Mouse (Mus musculus): ENCODE measurements around the gene Ovgp1. TPM values are rescaled to one million over a fixed set of nuclear protein-coding genes. Genes with fewer than 3 reads are reported as not detected.

Ovgp1 gene
- 0.96 and 1.3 TPM in 2 replicates for polyA plus RNA-seq (2015; fragmentation: Nextera tagmentation; extraction: Ambion mirVana)

- H3K9ac ChIP-seq: no peak within 1 kb of the TSS
- no peak for ATAC-seq (ENCODE audit: insufficient number of reproducible peaks, low FRiP score, low TSS enrichment, low read depth)
- WGBS: 77% methylated on average over 3 of the region's 3 CpGs
- peaks cover 16% of the 10 kb centered on the region for H3K36me3 ChIP-seq
- H3K27ac ChIP-seq: no peak within 1 kb of the TSS
- no peaks in the 10 kb centered on the region for H3K4me1 ChIP-seq
- H3K27me3 ChIP-seq: no peaks in the 10 kb centered on the region
- H3K4me2 ChIP-seq: no peak within 1 kb of the TSS
- H3K9me3 ChIP-seq: no peaks in the 10 kb centered on the region
- no peak within 1 kb of the TSS for H3K4me3 ChIP-seq
These were observed at the start of gene Ovgp1 for GRCm38 (mm10) chr3:105973411-105973810. Gene Ovgp1, plus strand, starts transcription at chr3:105973711.

DNA sequence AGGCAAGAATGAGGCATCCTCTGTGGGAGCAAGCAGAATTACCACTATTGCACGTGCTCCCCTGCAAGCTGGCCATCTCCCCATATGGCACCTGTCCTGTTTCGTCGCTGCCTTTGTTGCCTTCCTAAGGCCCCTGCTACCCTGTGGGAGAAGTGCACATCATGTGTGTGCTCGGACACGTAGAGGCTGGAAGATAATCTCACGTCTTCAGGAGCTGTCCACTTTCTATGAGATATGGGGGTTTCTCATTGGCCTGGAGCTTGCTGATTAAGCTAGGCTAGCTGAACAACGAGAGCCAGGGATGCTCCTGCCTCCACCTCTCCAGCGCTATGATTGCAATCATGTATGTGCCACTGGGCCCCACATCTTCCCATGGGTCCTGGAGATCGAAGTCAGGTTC is 48.9 kb upstream of the Ovgp1 start:
- Histone ChIP-seq H3K9me3 (no peaks in the 10 kb centered on the region), H3K27ac (no peak overlapping the region), H3K36me3 (no peaks in the 10 kb centered on the region), H3K9ac (no peak overlapping the region), H3K27me3 (no peaks in the 10 kb centered on the region), H3K4me3 (no peak overlapping the region), H3K4me1 (no peaks in the 10 kb centered on the region), H3K4me2 (no peak overlapping the region)
- no peak for ATAC-seq (ENCODE audit: insufficient number of reproducible peaks, low FRiP score, low TSS enrichment, low read depth)
- WGBS: 81% methylated on average over 9 of the region's 9 CpGs

DNA sequence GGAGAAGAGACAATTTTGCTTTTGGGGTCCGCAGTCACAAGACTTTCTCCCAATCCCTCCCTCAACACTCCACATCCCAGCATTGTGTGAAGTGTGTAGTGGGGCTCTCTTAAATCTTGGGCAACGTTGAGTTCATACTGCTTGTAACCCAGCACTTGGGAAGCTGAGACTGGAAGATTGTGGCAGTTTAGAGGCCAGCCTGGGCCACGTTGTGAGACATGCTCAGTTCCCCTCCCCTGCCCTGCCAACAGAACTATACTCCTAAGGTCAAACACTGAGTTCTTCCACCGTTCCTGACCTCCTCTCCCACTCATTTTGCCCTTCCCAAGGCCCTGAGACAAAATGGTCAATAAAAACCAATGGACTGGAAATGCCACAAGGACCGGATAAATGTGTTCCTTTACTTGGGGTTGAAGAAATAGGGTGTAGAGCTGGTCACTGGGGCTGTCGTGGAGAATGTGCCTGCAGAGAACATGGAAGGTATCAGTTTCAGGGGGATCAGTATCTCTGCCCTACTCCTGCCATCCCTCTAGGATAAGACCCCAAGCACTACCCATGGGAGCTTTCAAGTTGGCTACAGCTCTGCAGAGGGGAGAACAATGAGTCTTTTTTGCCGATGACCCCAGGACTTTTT is 45.8 kb upstream of the Ovgp1 start:
- no peak for ATAC-seq (ENCODE audit: insufficient number of reproducible peaks, low FRiP score, low TSS enrichment, low read depth)
- no peaks in the 10 kb centered on the region for H3K9me3 ChIP-seq
- H3K4me1 ChIP-seq: no peaks in the 10 kb centered on the region
- WGBS: 75% methylated on average over 7 of the region's 7 CpGs
- no peak overlapping the region for H3K27ac ChIP-seq
- no peak overlapping the region for H3K4me3 ChIP-seq
- H3K4me2 ChIP-seq: no peak overlapping the region
- H3K36me3 ChIP-seq: no peaks in the 10 kb centered on the region
- no peaks in the 10 kb centered on the region for H3K27me3 ChIP-seq
- no peak overlapping the region for H3K9ac ChIP-seq

- WGBS: 87% methylated on average over 3 of the region's 3 CpGs
- H3K4me1 ChIP-seq: no peaks in the 10 kb centered on the region
- H3K27ac ChIP-seq: no peak overlapping the region
- H3K4me3 ChIP-seq: no peak overlapping the region
- no peaks in the 10 kb centered on the region for H3K36me3 ChIP-seq
- H3K27me3 ChIP-seq: no peaks in the 10 kb centered on the region
- no peaks in the 10 kb centered on the region for H3K9me3 ChIP-seq
- no peak overlapping the region for H3K4me2 ChIP-seq
- no peak for ATAC-seq (ENCODE audit: insufficient number of reproducible peaks, low FRiP score, low TSS enrichment, low read depth)
- no peak overlapping the region for H3K9ac ChIP-seq
These were observed 45.3 kb upstream of the Ovgp1 start for GRCm38 (mm10) chr3:105928195-105928569.

DNA sequence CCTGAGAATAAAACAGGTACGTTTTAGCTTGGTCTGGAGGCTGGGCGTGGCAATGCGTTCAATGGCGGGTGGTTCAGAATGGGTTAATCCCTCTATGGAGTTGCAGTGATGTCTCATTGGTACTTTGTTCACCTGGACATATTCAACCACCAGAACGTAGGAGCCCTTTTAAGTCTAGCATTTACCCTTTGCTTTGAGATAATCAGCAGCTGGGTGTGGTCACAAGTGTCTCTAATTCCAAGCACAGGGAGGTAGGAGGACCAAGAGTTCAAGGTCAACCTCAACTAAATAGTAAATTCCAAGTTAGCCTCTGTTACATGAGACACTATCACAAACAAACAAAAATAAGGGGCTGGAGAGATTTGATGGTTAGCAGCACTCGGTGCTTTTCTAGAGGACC is 44.7 kb upstream of the Ovgp1 start:
- Histone ChIP-seq H3K27me3 (no peaks in the 10 kb centered on the region), H3K27ac (no peak overlapping the region), H3K9ac (no peak overlapping the region), H3K4me1 (no peaks in the 10 kb centered on the region), H3K36me3 (no peaks in the 10 kb centered on the region), H3K4me2 (no peak overlapping the region), H3K4me3 (no peak overlapping the region), H3K9me3 (no peaks in the 10 kb centered on the region)
- 83% methylated on average over 6 of the region's 6 CpGs for WGBS
- no peak for ATAC-seq (ENCODE audit: insufficient number of reproducible peaks, low FRiP score, low TSS enrichment, low read depth)

DNA sequence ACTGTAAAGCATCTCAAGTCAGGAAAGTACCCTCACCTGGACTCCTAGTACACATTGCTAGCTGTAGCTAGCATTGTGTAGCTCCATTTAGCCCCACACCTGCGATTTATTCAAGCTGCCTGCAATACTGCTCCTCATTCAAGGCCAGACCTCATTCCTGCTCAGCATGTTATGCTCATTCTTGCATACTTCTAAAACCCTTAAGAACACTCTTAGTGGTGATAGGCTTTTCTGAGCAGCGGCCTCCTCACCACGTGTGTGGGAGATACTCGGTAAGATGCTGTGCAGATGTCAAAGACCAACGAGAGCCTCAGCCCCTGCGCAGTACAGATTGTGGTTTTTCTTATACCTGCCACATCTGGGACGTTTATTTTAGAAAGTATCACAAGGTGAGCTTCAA is 43.7 kb upstream of the Ovgp1 start:
- Histone ChIP-seq H3K4me3 (no peak overlapping the region), H3K4me2 (no peak overlapping the region), H3K9ac (no peak overlapping the region), H3K9me3 (no peaks in the 10 kb centered on the region), H3K27ac (no peak overlapping the region), H3K36me3 (no peaks in the 10 kb centered on the region), H3K27me3 (no peaks in the 10 kb centered on the region), H3K4me1 (no peaks in the 10 kb centered on the region)
- WGBS: 80% methylated on average over 7 of the region's 7 CpGs
- no peak for ATAC-seq (ENCODE audit: insufficient number of reproducible peaks, low FRiP score, low TSS enrichment, low read depth)

GRCm38 (mm10) chr3:105931095-105931494 is 42.4 kb upstream of the Ovgp1 start:
- Histone ChIP-seq H3K36me3 (no peaks in the 10 kb centered on the region), H3K27ac (no peak overlapping the region), H3K9ac (no peak overlapping the region), H3K9me3 (no peaks in the 10 kb centered on the region), H3K4me3 (no peak overlapping the region), H3K4me1 (no peaks in the 10 kb centered on the region), H3K27me3 (no peaks in the 10 kb centered on the region), H3K4me2 (no peak overlapping the region)
- no peak for ATAC-seq (ENCODE audit: insufficient number of reproducible peaks, low FRiP score, low TSS enrichment, low read depth)
- WGBS: 87% methylated on average over 2 of the region's 2 CpGs

- Histone ChIP-seq H3K36me3 (no peaks in the 10 kb centered on the region), H3K27ac (no peak within 1 kb of the TSS), H3K9ac (no peak within 1 kb of the TSS), H3K4me2 (no peak within 1 kb of the TSS), H3K9me3 (no peaks in the 10 kb centered on the region), H3K4me1 (no peaks in the 10 kb centered on the region), H3K4me3 (no peak within 1 kb of the TSS), H3K27me3 (no peaks in the 10 kb centered on the region)
- 74% methylated on average over 8 of the region's 8 CpGs for WGBS
- ATAC-seq (ENCODE audit: insufficient number of reproducible peaks, low FRiP score, low TSS enrichment, low read depth): no peak
These were observed 41.1 kb upstream of the Ovgp1 start, which contains the start of gene I830077J02Rik for GRCm38 (mm10) chr3:105932240-105933071. Gene I830077J02Rik, minus strand, starts transcription at chr3:105932664.

GRCm38 (mm10) chr3:105933926-105934325 is 39.6 kb upstream of the Ovgp1 start:
- WGBS: 90% methylated on average over 6 of the region's 6 CpGs
- Histone ChIP-seq H3K27ac (no peak overlapping the region), H3K27me3 (no peaks in the 10 kb centered on the region), H3K4me3 (no peak overlapping the region), H3K9ac (no peak overlapping the region), H3K4me1 (no peaks in the 10 kb centered on the region), H3K9me3 (no peaks in the 10 kb centered on the region), H3K36me3 (peaks cover 3% of the 10 kb centered on the region; the same call in 1 of the 2 replicates), H3K4me2 (no peak overlapping the region)
- ATAC-seq (ENCODE audit: insufficient number of reproducible peaks, low FRiP score, low TSS enrichment, low read depth): no peak

- no peak overlapping the region for H3K4me3 ChIP-seq
- WGBS: 70% methylated on average over 5 of the region's 5 CpGs
- H3K4me2 ChIP-seq: no peak overlapping the region
- H3K4me1 ChIP-seq: no peaks in the 10 kb centered on the region
- H3K27me3 ChIP-seq: no peaks in the 10 kb centered on the region
- H3K9ac ChIP-seq: no peak overlapping the region
- ATAC-seq (ENCODE audit: insufficient number of reproducible peaks, low FRiP score, low TSS enrichment, low read depth): no peak
- H3K9me3 ChIP-seq: no peaks in the 10 kb centered on the region
- H3K36me3 ChIP-seq: peaks cover 8% of the 10 kb centered on the region; the same call in 1 of the 2 replicates
- no peak overlapping the region for H3K27ac ChIP-seq
These were observed 38.5 kb upstream of the Ovgp1 start for GRCm38 (mm10) chr3:105935033-105935432.

- 88% methylated on average over 4 of the region's 4 CpGs for WGBS
- no peak for ATAC-seq (ENCODE audit: insufficient number of reproducible peaks, low FRiP score, low TSS enrichment, low read depth)
- no peak overlapping the region for H3K4me3 ChIP-seq
- no peak overlapping the region for H3K27ac ChIP-seq
- no peaks in the 10 kb centered on the region for H3K9me3 ChIP-seq
- H3K4me1 ChIP-seq: no peaks in the 10 kb centered on the region
- H3K27me3 ChIP-seq: no peaks in the 10 kb centered on the region
- H3K9ac ChIP-seq: no peak overlapping the region
- peaks cover 19% of the 10 kb centered on the region for H3K36me3 ChIP-seq
- no peak overlapping the region for H3K4me2 ChIP-seq
These were observed 37.4 kb upstream of the Ovgp1 start for GRCm38 (mm10) chr3:105936111-105936510.

DNA sequence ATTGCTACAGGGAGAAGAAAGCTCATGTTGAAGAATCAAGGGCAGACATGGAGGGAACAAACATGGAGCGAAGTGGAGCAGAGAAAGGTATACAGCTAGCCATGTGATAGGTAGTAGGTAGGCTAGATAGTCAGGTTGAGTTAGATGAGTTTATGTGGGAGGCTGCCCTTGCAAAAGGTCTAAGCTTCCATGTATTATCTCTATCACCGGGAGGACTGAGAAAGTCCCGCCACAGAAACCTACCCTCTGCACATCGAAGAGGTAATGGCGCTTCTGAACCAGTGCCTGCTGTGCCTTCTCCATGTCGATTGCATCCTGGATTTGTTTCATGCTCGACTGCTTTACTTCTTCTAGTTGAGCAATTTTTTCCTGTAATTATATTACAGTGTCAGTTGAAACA is 22.2 kb upstream of the Ovgp1 start:
- H3K36me3 ChIP-seq: peaks cover 66% of the 10 kb centered on the region
- no peak for ATAC-seq (ENCODE audit: insufficient number of reproducible peaks, low FRiP score, low TSS enrichment, low read depth)
- no peak overlapping the region for H3K4me3 ChIP-seq
- no peaks in the 10 kb centered on the region for H3K4me1 ChIP-seq
- no peak overlapping the region for H3K9ac ChIP-seq
- H3K4me2 ChIP-seq: no peak overlapping the region
- no peaks in the 10 kb centered on the region for H3K27me3 ChIP-seq
- WGBS: 93% methylated on average over 7 of the region's 7 CpGs
- H3K9me3 ChIP-seq: no peaks in the 10 kb centered on the region
- H3K27ac ChIP-seq: no peak overlapping the region
